Mouse (Mus musculus) cerebellum, adult 2 months (tissue): ENCODE results near the gene Rbsn.

Source experiments
- CTCF ChIP-seq: fragments of 200-500 bp; IDR thresholded peaks from 2 replicates; pipeline ENCODE4 v1.5.1; 2011; ENCODE audit warnings: low read depth, mild to moderate bottlenecking, control low read depth, low read length, moderate library complexity, borderline replicate concordance; ENCODE audit not compliant: insufficient read depth
- POLR2A ChIP-seq: fragments of 200-500 bp; IDR thresholded peaks from 2 replicates; pipeline ENCODE4 v1.6.1; 2011; ENCODE audit warnings: low read length, control low read depth, borderline replicate concordance; ENCODE audit not compliant: insufficient read depth

DNA sequence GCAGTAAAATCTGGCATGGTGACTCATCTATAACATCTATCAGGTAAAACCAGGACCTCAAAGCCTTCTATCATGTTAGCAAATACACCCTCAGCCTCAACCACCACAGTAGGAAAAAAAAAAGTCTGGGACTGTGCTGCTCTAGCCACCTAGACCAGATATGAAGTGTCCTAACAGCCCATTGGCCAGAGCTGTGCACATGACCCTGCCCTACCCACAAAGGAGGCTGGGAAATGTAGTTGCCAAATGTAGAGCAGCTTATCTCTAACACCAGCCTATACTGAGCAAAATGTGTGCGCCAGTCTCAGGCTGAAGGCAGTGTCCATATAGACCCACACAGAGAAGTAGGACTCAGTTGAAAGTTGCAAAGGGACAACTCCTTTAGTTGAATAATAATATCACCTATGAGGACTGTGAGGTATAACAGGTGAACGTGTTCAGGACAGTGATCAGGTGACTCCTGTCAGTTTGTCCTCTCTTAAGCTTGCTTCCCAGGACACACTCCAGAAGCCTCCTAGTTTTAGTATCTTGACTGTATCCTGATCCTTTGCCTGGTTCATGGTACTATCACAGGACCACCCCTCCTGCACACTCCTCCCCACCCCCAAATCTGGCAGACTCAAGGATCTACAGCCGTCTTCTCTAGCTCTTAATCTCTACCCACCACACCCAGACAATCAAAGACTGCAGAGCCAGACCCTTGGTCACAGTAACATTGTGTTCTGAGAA, 26.6 kb upstream of the Rbsn start:
- TF ChIP-seq CTCF (no peak), POLR2A (no peak)
